ENCODE assay signal across 8 mouse cellular contexts in the genomic region with DNA sequence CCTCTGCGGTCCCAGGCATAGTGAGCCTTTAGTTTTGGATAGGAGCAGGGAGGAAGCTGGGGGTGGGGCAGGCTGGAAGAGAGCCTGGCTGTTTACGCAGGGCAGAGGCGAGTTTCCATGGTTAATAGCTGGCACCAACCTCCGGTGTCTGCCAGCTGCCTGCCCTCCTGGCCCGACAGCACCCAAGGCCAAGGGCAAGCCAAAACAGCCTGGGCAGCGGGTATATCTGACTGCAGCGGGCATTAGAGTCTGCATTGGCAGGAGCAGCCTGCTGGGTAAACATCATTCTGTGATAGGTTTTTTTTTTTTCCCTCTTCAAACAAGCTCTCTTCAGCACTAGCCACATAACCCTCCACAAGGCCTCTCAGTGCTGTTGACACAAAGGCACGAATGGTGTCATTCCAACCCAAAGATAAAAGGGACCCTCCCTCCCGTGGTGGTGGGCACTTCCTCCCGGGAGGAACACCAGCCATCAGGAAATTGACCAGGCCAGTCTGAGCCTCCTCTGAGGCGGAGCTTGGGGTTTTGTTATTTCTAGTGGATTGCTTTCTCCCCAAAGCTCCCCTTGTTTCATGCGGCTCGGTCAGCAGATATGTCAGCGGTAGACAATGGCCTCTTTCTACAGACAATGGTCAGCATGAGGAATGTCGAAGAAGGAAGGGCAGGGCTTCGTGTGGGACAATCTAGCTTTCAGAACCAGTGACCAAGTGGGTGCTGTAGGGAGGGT.
DNase-seq lines count a peak whose midpoint lies in the region; ATAC-seq and TF ChIP-seq lines count a peak whose summit lies in the region.

No protein-coding gene starts in this region.

- peaks cover 16 to 28% of the 10 kb centered on the region in 2 experiments for H3K4me1 ChIP-seq in ES-E14 (ENCODE audit: control insufficient read depth in 2 of 2, insufficient read depth in 2 of 2, low read length in 2 of 2, poor library complexity in 1 of 2)
- H3K4me1 ChIP-seq in hindbrain, embryonic 15.5 days (replicated peaks): peaks cover 19% of the 10 kb centered on the region
- peaks cover 12% of the 10 kb centered on the region for H3K4me1 ChIP-seq in lung, embryonic 14.5 days (ENCODE audit: insufficient read depth)

- no peaks in the 10 kb centered on the region for H3K36me3 ChIP-seq in ES-E14 (ENCODE audit: control insufficient read depth, insufficient read depth, low read length, poor library complexity, severe bottlenecking)
- no peaks in the 10 kb centered on the region for H3K36me3 ChIP-seq in hindbrain, embryonic 15.5 days
- H3K36me3 ChIP-seq in lung, embryonic 14.5 days (ENCODE audit: insufficient read depth): no peaks in the 10 kb centered on the region

- H3K9me3 ChIP-seq in ES-E14 (ENCODE audit: control insufficient read depth, insufficient read depth, low read depth, low read length): no peaks in the 10 kb centered on the region
- H3K9me3 ChIP-seq in hindbrain, embryonic 15.5 days: no peaks in the 10 kb centered on the region
- H3K9me3 ChIP-seq in lung, embryonic 14.5 days (ENCODE audit: low read depth, low read length): no peaks in the 10 kb centered on the region

- DNase-seq in ES-E14 (ENCODE audit: low read depth, low spot score): no peak
- peak; percentile 81 for DNase-seq in embryo, embryonic 10 days (ENCODE audit: low spot score)
- peak; percentile 78 for DNase-seq in gastrocnemius, postnatal 14 days
- peak; percentile 58 to 73 for DNase-seq in layer of hippocampus, postnatal 14 days (ENCODE audit: low spot score in 2 of 2)
- DNase-seq in lung, embryonic 14.5 days: peak; percentile 76
- peak; percentile 64 for DNase-seq in retina, embryonic 14.5 days (ENCODE audit: low spot score)

- peak overlapping the region; percentile 26; the same call in 1 of the 2 replicates for H3K9ac ChIP-seq in ES-E14 (ENCODE audit: insufficient read depth, low read depth, low read length, poor library complexity, severe bottlenecking)
- H3K9ac ChIP-seq in hindbrain, embryonic 15.5 days: peak overlapping the region; percentile 23; the same call in 1 of the 2 replicates
- H3K9ac ChIP-seq in lung, embryonic 14.5 days: peak overlapping the region; percentile 18; the same call in 1 of the 2 replicates

- no peak for TF ChIP-seq CTCF in lung, embryonic 14.5 days (IDR thresholded peaks at IDR 0.05; ENCODE audit: low read depth)

- H3K4me3 ChIP-seq in ES-E14 (ENCODE audit: insufficient read depth in 1 of 2, low read depth in 1 of 2, low read length in 2 of 2, poor library complexity in 1 of 2, severe bottlenecking in 1 of 2): peak overlapping the region; percentile 33 to 37; a peak in 3 of 4 replicates
- no peak overlapping the region for H3K4me3 ChIP-seq in hindbrain, embryonic 15.5 days
- 0 out of 2 replicates have a peak overlapping the region, but pooled peaks have one; percentile 12 for H3K4me3 ChIP-seq in lung, embryonic 14.5 days (ENCODE audit: low read depth, low read length)

- WGBS in hindbrain, embryonic 15.5 days: 6% methylated on average over 16 of the region's 16 CpGs
- WGBS in lung, embryonic 14.5 days: 4% methylated on average over 16 of the region's 16 CpGs

- in situ Hi-C loops in ES-E14 (cut with MboI; ENCODE audit: low sequenced_read_pairs in 2 of 2, unreplicated experiment in 2 of 2): no loop called here

- intact Hi-C loops in gastrocnemius, postnatal 14 days (cut with DNase I; ENCODE audit: low total_unique reads): no loop called here

- no peaks in the 10 kb centered on the region for H3K27me3 ChIP-seq in hindbrain, embryonic 15.5 days
- no peaks in the 10 kb centered on the region for H3K27me3 ChIP-seq in lung, embryonic 14.5 days (ENCODE audit: insufficient read depth, low read length)

- peak overlapping the region; percentile 34 for H3K4me2 ChIP-seq in hindbrain, embryonic 15.5 days
- H3K4me2 ChIP-seq in lung, embryonic 14.5 days: peak overlapping the region; percentile 58

- peak overlapping the region; percentile 20; the same call in 1 of the 2 replicates for H3K27ac ChIP-seq in ES-E14 (ENCODE audit: insufficient read depth, low read depth, low read length, poor library complexity, severe bottlenecking)
- peak overlapping the region; percentile 74 for H3K27ac ChIP-seq in hindbrain, embryonic 15.5 days (replicated peaks)
- peak overlapping the region; percentile 85 for H3K27ac ChIP-seq in lung, embryonic 14.5 days (ENCODE audit: low read depth)

- peak; percentile 79 for ATAC-seq in hindbrain, embryonic 15.5 days (ENCODE audit: low FRiP score, low read depth)
- peak; percentile 79 for ATAC-seq in lung, embryonic 14.5 days (ENCODE audit: insufficient read depth)
- ATAC-seq in activated CD4-positive, CD25-positive, alpha-beta regulatory T cell, adult 4 months: no peak

TF ChIP-seq in ES-E14, 5 proteins besides CTCF, POLR2A, EP300 and RAD21:
- TF ChIP-seq CHD2 (IDR thresholded peaks at IDR 0.05; ENCODE audit: low read depth, low read length) (no peak), ZC3H11A (IDR thresholded peaks at IDR 0.05; ENCODE audit: borderline replicate concordance, low read depth, low read length) (no peak), MAFK (IDR thresholded peaks at IDR 0.05; ENCODE audit: insufficient read depth, low read depth, low read length) (no peak), HCFC1 (IDR thresholded peaks at IDR 0.05; ENCODE audit: borderline replicate concordance, insufficient read depth, low read length) (no peak), ZNF384 (IDR thresholded peaks at IDR 0.05; ENCODE audit: low read depth, low read length) (0 out of 2 replicates have a peak, but pooled peaks have one; percentile 25)

Comparison
In these comparisons a context has a peak if more than half of its experiments do, and no peak if none do; other contexts are left out.
1. H3K27ac ChIP-seq: peak in every context shown above with its lines; median percentile 85 in lung, embryonic 14.5 days; 74 in hindbrain, embryonic 15.5 days; 20 in ES-E14.